Comparison of ENCODE assay signal across 34 mouse cellular contexts in the genomic region with DNA sequence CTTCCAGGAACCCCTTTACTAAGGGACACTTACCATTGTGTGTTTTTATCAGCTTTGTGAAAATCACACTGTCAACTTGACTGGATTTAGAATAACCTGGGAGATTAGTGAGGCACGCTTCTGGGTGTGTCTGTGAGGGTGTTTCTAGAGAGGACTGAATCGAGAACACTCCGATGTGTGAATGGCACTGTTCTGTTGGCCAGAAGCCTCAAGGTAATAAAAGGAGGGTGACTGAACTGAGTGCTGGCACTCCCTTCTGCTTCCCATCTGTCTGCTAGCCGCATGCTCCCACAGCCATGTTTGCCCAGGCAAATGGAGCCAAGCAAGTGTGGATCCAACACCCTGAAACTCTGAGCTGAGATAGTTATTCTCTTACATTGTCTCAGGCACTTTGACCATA.
"Had no signal": no experiment of that assay in that cellular context is flagged by ENCODE, and none has a peak within 500 bp of the region (broad histone marks: within the 10 kb centered on the region; RNA-seq: fewer than 3 reads in every experiment).

No protein-coding gene starts in this region.

- H3K36me3 ChIP-seq: heart, embryonic 10.5 days; heart, embryonic 12.5 days; heart, embryonic 13.5 days; heart, embryonic 15.5 days; hindbrain, embryonic 10.5 days; hindbrain, embryonic 12.5 days; hindbrain, embryonic 13.5 days; hindbrain, embryonic 15.5 days; intestine, embryonic 15.5 days; kidney, embryonic 15.5 days had no signal

- H3K9me3 ChIP-seq: heart, embryonic 10.5 days; heart, embryonic 15.5 days; hindbrain, embryonic 10.5 days; hindbrain, embryonic 12.5 days; hindbrain, embryonic 13.5 days; hindbrain, embryonic 15.5 days; intestine, embryonic 15.5 days; kidney, embryonic 15.5 days had no signal

- H3K9ac ChIP-seq: heart, embryonic 12.5 days; heart, embryonic 13.5 days; heart, embryonic 15.5 days; hindbrain, embryonic 12.5 days; hindbrain, embryonic 13.5 days; hindbrain, embryonic 14.5 days; hindbrain, embryonic 15.5 days; intestine, embryonic 15.5 days; kidney, embryonic 15.5 days had no signal

- H3K27me3 ChIP-seq: heart, embryonic 15.5 days; hindbrain, embryonic 12.5 days; hindbrain, embryonic 15.5 days; intestine, embryonic 15.5 days; kidney, embryonic 15.5 days had no signal

- ATAC-seq: hindbrain, embryonic 16.5 days; hindbrain, postnatal 0 days; inflammation-experienced regulatory T-cells, adult 6 months; intestine, embryonic 15.5 days had no signal

- DNase-seq: heart, postnatal 10 days; heart, postnatal 14 days; heart, postnatal 36 days; heart, postnatal 4 days; kidney, adult 11 months; kidney, adult 18-20 months; kidney, adult 2 months; kidney, adult 8-10 months; kidney, adult 9 months; kidney, postnatal 10 days; kidney, postnatal 14 days; kidney, postnatal 25 days; kidney, postnatal 36 days; kidney, postnatal 4 days; layer of hippocampus, adult 9-11 months; layer of hippocampus, postnatal 36 days had no signal

- H3K4me2 ChIP-seq: heart, embryonic 11.5 days; heart, embryonic 12.5 days; heart, embryonic 13.5 days; heart, embryonic 15.5 days; hindbrain, embryonic 12.5 days; hindbrain, embryonic 13.5 days; hindbrain, embryonic 14.5 days; hindbrain, embryonic 15.5 days; intestine, embryonic 15.5 days; kidney, embryonic 15.5 days had no signal

- H3K4me3 ChIP-seq: heart, embryonic 10.5 days; heart, embryonic 12.5 days; heart, embryonic 13.5 days; heart, embryonic 15.5 days; hindbrain, embryonic 10.5 days; hindbrain, embryonic 12.5 days; hindbrain, embryonic 13.5 days; hindbrain, embryonic 15.5 days; intestine, embryonic 15.5 days; kidney, embryonic 15.5 days; layer of hippocampus, adult 2 months; left cerebral cortex, adult 2 months had no signal

- H3K27ac ChIP-seq: heart, embryonic 10.5 days; heart, embryonic 13.5 days; heart, embryonic 15.5 days; hindbrain, embryonic 10.5 days; hindbrain, embryonic 12.5 days; hindbrain, embryonic 13.5 days; hindbrain, embryonic 14.5 days; hindbrain, embryonic 15.5 days; hindbrain, postnatal 0 days; intestine, embryonic 15.5 days; kidney, embryonic 15.5 days; kidney, postnatal 0 days; layer of hippocampus, adult 2 months; left cerebral cortex, adult 2 months had no signal
